Mouse (Mus musculus): ENCODE results near the gene Ephb2.

GRCm38 (mm10) chr4:136801944-136802343, 33.8 kb downstream of the Ephb2 start:
- TF ChIP-seq CTCF (IDR thresholded peaks at IDR 0.05; ENCODE audit: low read depth) (no peak), EP300 (IDR thresholded peaks at IDR 0.05; ENCODE audit: low read depth) (no peak)
